Mouse (Mus musculus): ENCODE measurements around the gene Slain2. TPM values are rescaled to one million over a fixed set of nuclear protein-coding genes. Genes with fewer than 3 reads are reported as not detected.
"Not testable (repeated sequence)": the region's sequence is repeated elsewhere in the genome, so short reads cannot be mapped to it uniquely, and the experiment has no call there.

Gene Slain2
- polyA plus RNA-seq, 1 experiment from 2014 or later: 22.8 TPM

- ATAC-seq (replicated peaks; ENCODE audit: low FRiP score) (no peak), DNase-seq (ENCODE audit: low spot score) (no peak)
- 94% methylated on average over 8 of the region's 8 CpGs for WGBS
- no peak overlapping the region for H3K4me2 ChIP-seq (ENCODE audit: low read depth, low read length, severe bottlenecking)
- no peaks in the 10 kb centered on the region for H3K27me3 ChIP-seq (ENCODE audit: control insufficient read depth, insufficient read depth, low read length)
- no peaks in the 10 kb centered on the region for H3K9me3 ChIP-seq (ENCODE audit: control insufficient read depth, low read length)
- H3K4me3 ChIP-seq (ENCODE audit: low read depth, low read length): no peak overlapping the region
- no peaks in the 10 kb centered on the region for H3K36me3 ChIP-seq (ENCODE audit: control insufficient read depth, insufficient read depth, low read length)
- no peak overlapping the region for H3K9ac ChIP-seq (ENCODE audit: low read length)
- H3K27ac ChIP-seq (ENCODE audit: low read depth, low read length): no peak overlapping the region
- peaks cover 2% of the 10 kb centered on the region; the same call in 1 of the 2 replicates for H3K4me1 ChIP-seq (replicated peaks; ENCODE audit: control insufficient read depth, insufficient read depth, low read length)
Measured at GRCm38 (mm10) chr5:72921171-72921570, 7.1 kb downstream of the Slain2 start.

- Histone ChIP-seq H3K9me3 (ENCODE audit: control insufficient read depth, low read length) (no peaks in the 10 kb centered on the region), H3K27ac (ENCODE audit: low read depth, low read length) (no peak overlapping the region), H3K9ac (ENCODE audit: low read length) (no peak overlapping the region), H3K27me3 (ENCODE audit: control insufficient read depth, insufficient read depth, low read length) (no peaks in the 10 kb centered on the region), H3K4me3 (ENCODE audit: low read depth, low read length) (no peak overlapping the region), H3K4me1 (replicated peaks; ENCODE audit: control insufficient read depth, insufficient read depth, low read length) (no peaks in the 10 kb centered on the region), H3K36me3 (ENCODE audit: control insufficient read depth, insufficient read depth, low read length) (no peaks in the 10 kb centered on the region), H3K4me2 (ENCODE audit: low read depth, low read length, severe bottlenecking) (no peak overlapping the region)
- DNase-seq (ENCODE audit: low spot score): no peak
- no peak for ATAC-seq (replicated peaks; ENCODE audit: low FRiP score)
- WGBS: 97% methylated on average over 3 of the region's 3 CpGs
Measured at GRCm38 (mm10) chr5:72922796-72923195, 8.7 kb downstream of the Slain2 start.

GRCm38 (mm10) chr5:72927074-72927473 lies 13.0 kb downstream of the Slain2 start:
- Histone ChIP-seq H3K27ac (ENCODE audit: low read depth, low read length) (no peak overlapping the region), H3K36me3 (ENCODE audit: control insufficient read depth, insufficient read depth, low read length) (no peaks in the 10 kb centered on the region), H3K27me3 (ENCODE audit: control insufficient read depth, insufficient read depth, low read length) (no peaks in the 10 kb centered on the region), H3K4me1 (replicated peaks; ENCODE audit: control insufficient read depth, insufficient read depth, low read length) (no peaks in the 10 kb centered on the region), H3K4me2 (ENCODE audit: low read depth, low read length, severe bottlenecking) (no peak overlapping the region), H3K4me3 (ENCODE audit: low read depth, low read length) (no peak overlapping the region), H3K9ac (ENCODE audit: low read length) (no peak overlapping the region), H3K9me3 (ENCODE audit: control insufficient read depth, low read length) (no peaks in the 10 kb centered on the region)
- ATAC-seq (replicated peaks; ENCODE audit: low FRiP score): no peak
- no peak for DNase-seq (ENCODE audit: low spot score)

GRCm38 (mm10) chr5:72933026-72933675 lies 19.0 kb downstream of the Slain2 start:
- H3K4me1 ChIP-seq (replicated peaks; ENCODE audit: control insufficient read depth, insufficient read depth, low read length): no peaks in the 10 kb centered on the region
- 92% methylated on average over 17 of the region's 17 CpGs for WGBS
- no peak overlapping the region for H3K27ac ChIP-seq (ENCODE audit: low read depth, low read length)
- no peaks in the 10 kb centered on the region for H3K9me3 ChIP-seq (ENCODE audit: control insufficient read depth, low read length)
- DNase-seq (ENCODE audit: low spot score) (no peak), ATAC-seq (replicated peaks; ENCODE audit: low FRiP score) (no peak)
- no peaks in the 10 kb centered on the region for H3K36me3 ChIP-seq (ENCODE audit: control insufficient read depth, insufficient read depth, low read length)
- no peaks in the 10 kb centered on the region for H3K27me3 ChIP-seq (ENCODE audit: control insufficient read depth, insufficient read depth, low read length)
- H3K4me2 ChIP-seq (ENCODE audit: low read depth, low read length, severe bottlenecking): no peak overlapping the region
- no peak overlapping the region for H3K4me3 ChIP-seq (ENCODE audit: low read depth, low read length)
- H3K9ac ChIP-seq (ENCODE audit: low read length): no peak overlapping the region

- not testable (repeated sequence) for ATAC-seq (replicated peaks; ENCODE audit: low FRiP score); H3K27ac ChIP-seq (ENCODE audit: low read depth, low read length); H3K9me3 ChIP-seq (ENCODE audit: control insufficient read depth, low read length); H3K9ac ChIP-seq (ENCODE audit: low read length); H3K4me1 ChIP-seq (replicated peaks; ENCODE audit: control insufficient read depth, insufficient read depth, low read length); H3K4me2 ChIP-seq (ENCODE audit: low read depth, low read length, severe bottlenecking); H3K36me3 ChIP-seq (ENCODE audit: control insufficient read depth, insufficient read depth, low read length); H3K4me3 ChIP-seq (ENCODE audit: low read depth, low read length); DNase-seq (ENCODE audit: low spot score); H3K27me3 ChIP-seq (ENCODE audit: control insufficient read depth, insufficient read depth, low read length)
- 99% methylated on average over 3 of the region's 3 CpGs for WGBS
Measured at GRCm38 (mm10) chr5:72938421-72938820, 24.3 kb downstream of the Slain2 start.

DNA sequence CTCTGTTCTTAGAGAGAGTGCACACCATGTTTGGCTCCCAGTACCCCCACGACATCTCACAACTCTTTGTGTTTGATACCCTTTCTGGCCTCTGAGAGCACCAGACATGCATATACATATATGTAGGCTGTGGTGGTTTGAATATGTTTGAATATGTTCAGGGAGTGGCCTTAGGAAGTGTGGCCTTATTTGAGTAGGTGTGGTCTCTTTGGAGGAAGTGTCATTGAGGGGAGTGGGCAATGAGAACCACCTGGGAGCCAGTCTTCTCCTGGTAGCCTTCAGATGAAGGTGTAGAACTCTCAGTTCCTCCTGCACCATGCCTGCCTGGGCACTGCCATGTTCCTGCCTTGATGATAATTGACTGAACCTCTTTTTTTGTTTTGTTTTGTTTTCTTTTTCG lies 25.2 kb downstream of the Slain2 start:
- H3K9ac ChIP-seq (ENCODE audit: low read length): no peak overlapping the region
- no peaks in the 10 kb centered on the region; the same call in 1 of the 2 replicates for H3K36me3 ChIP-seq (ENCODE audit: control insufficient read depth, insufficient read depth, low read length)
- H3K4me3 ChIP-seq (ENCODE audit: low read depth, low read length): no peak overlapping the region
- H3K27ac ChIP-seq (ENCODE audit: low read depth, low read length): no peak overlapping the region
- H3K9me3 ChIP-seq (ENCODE audit: control insufficient read depth, low read length): no peaks in the 10 kb centered on the region
- H3K4me1 ChIP-seq (replicated peaks; ENCODE audit: control insufficient read depth, insufficient read depth, low read length): no peaks in the 10 kb centered on the region
- no peak for ATAC-seq (replicated peaks; ENCODE audit: low FRiP score)
- DNase-seq (ENCODE audit: low spot score): no peak
- H3K4me2 ChIP-seq (ENCODE audit: low read depth, low read length, severe bottlenecking): no peak overlapping the region
- no peaks in the 10 kb centered on the region for H3K27me3 ChIP-seq (ENCODE audit: control insufficient read depth, insufficient read depth, low read length)
- 94% methylated on average over 2 of the region's 2 CpGs for WGBS

GRCm38 (mm10) chr5:72940906-72941432 lies 26.9 kb downstream of the Slain2 start:
- no peak for ATAC-seq (replicated peaks; ENCODE audit: low FRiP score)
- WGBS: 96% methylated on average over 5 of the region's 5 CpGs

DNA sequence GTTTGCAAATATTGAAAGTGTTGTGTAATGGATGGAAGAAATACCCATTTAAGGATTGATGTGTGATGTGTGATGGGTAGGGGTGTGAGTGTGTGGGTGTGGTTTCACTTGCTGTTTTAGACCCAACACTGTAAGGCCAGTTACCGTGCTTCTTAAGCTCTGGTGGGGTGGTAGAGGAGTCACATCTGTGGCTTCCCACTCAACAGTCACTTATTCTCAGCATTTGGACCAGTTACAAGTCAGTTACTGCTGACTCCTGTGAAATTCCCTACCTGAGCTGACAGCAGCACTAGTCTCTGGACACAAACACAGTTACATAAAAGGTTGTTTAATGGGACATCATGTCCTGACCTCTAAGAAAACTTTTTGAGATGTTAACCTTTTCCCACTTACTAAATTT lies 34.0 kb downstream of the Slain2 start:
- no peaks in the 10 kb centered on the region; the same call in 1 of the 2 replicates for H3K36me3 ChIP-seq (ENCODE audit: control insufficient read depth, insufficient read depth, low read length)
- no peak overlapping the region for H3K4me3 ChIP-seq (ENCODE audit: low read depth, low read length)
- H3K4me1 ChIP-seq (replicated peaks; ENCODE audit: control insufficient read depth, insufficient read depth, low read length): no peaks in the 10 kb centered on the region
- no peaks in the 10 kb centered on the region for H3K27me3 ChIP-seq (ENCODE audit: control insufficient read depth, insufficient read depth, low read length)
- no peak overlapping the region for H3K4me2 ChIP-seq (ENCODE audit: low read depth, low read length, severe bottlenecking)
- DNase-seq (ENCODE audit: low spot score) (no peak), ATAC-seq (replicated peaks; ENCODE audit: low FRiP score) (no peak)
- no peak overlapping the region for H3K9ac ChIP-seq (ENCODE audit: low read length)
- no peak overlapping the region for H3K27ac ChIP-seq (ENCODE audit: low read depth, low read length)
- WGBS: 86% methylated on average over 1 of the region's 1 CpGs
- no peaks in the 10 kb centered on the region for H3K9me3 ChIP-seq (ENCODE audit: control insufficient read depth, low read length)

More at GRCm38 (mm10) chr5:72940906-72941432, 26.9 kb downstream of the Slain2 start:
- H3K4me1 ChIP-seq (replicated peaks; ENCODE audit: control insufficient read depth, insufficient read depth, low read length): no peaks in the 10 kb centered on the region
- H3K27ac ChIP-seq (ENCODE audit: low read depth, low read length): no peak overlapping the region
- no peaks in the 10 kb centered on the region; the same call in 1 of the 2 replicates for H3K36me3 ChIP-seq (ENCODE audit: control insufficient read depth, insufficient read depth, low read length)
- no peaks in the 10 kb centered on the region for H3K9me3 ChIP-seq (ENCODE audit: control insufficient read depth, low read length)
- no peaks in the 10 kb centered on the region for H3K27me3 ChIP-seq (ENCODE audit: control insufficient read depth, insufficient read depth, low read length)
- H3K4me2 ChIP-seq (ENCODE audit: low read depth, low read length, severe bottlenecking): no peak overlapping the region
- H3K4me3 ChIP-seq (ENCODE audit: low read depth, low read length): no peak overlapping the region
- DNase-seq (ENCODE audit: low spot score): no peak
- H3K9ac ChIP-seq (ENCODE audit: low read length): no peak overlapping the region

- H3K4me2 ChIP-seq (ENCODE audit: low read depth, low read length, severe bottlenecking): no peak overlapping the region
- no peaks in the 10 kb centered on the region; the same call in 1 of the 2 replicates for H3K36me3 ChIP-seq (ENCODE audit: control insufficient read depth, insufficient read depth, low read length)
- no peaks in the 10 kb centered on the region for H3K4me1 ChIP-seq (replicated peaks; ENCODE audit: control insufficient read depth, insufficient read depth, low read length)
- ATAC-seq (replicated peaks; ENCODE audit: low FRiP score) (no peak), DNase-seq (ENCODE audit: low spot score) (no peak)
- H3K9ac ChIP-seq (ENCODE audit: low read length): no peak overlapping the region
- H3K9me3 ChIP-seq (ENCODE audit: control insufficient read depth, low read length): no peaks in the 10 kb centered on the region
- 92% methylated on average over 2 of the region's 2 CpGs for WGBS
- no peak overlapping the region for H3K27ac ChIP-seq (ENCODE audit: low read depth, low read length)
- H3K4me3 ChIP-seq (ENCODE audit: low read depth, low read length): no peak overlapping the region
- H3K27me3 ChIP-seq (ENCODE audit: control insufficient read depth, insufficient read depth, low read length): no peaks in the 10 kb centered on the region
Measured at GRCm38 (mm10) chr5:72950252-72950651, 36.1 kb downstream of the Slain2 start.

All from forebrain, embryonic 11.5 days (tissue).